Mouse (Mus musculus): Measurements from ENCODE around the gene Hist1h3e. TPM values are rescaled to one million over a fixed set of nuclear protein-coding genes. Genes with fewer than 3 reads are reported as not detected.
A peak's percentile ranks its signal among the peaks of the same experiment; 100 is the strongest.
"Not testable (repeated sequence)": the region's sequence is repeated elsewhere in the genome, so short reads cannot be mapped to it uniquely, and the experiment has no call there.

Gene Hist1h3e
- polyA plus RNA-seq, 1 experiment from 2014 or later, result 0.56 TPM

GRCm38 (mm10) chr13:23575271-23575851, 13.2 kb upstream of the Hist1h3e start, which contains the start of gene Hist1h3d:
Gene Hist1h3d, plus strand, starts transcription at chr13:23575763.
- no peak for DNase-seq (ENCODE audit: low read depth, low spot score)
- in situ Hi-C loops (cut with MboI; ENCODE audit: low pct_unique_long_range_greater_than_20kb), result loop anchor here (5.0 kb wide), 1 partner anchor 167 kb away; no protein-coding TSS in a partner anchor
- no peak for TF ChIP-seq CTCF (IDR thresholded peaks at IDR 0.05)
- ChIA-PET POLR2A (interaction anchor here (0.8 kb wide), 1 partner anchor 23 kb away, joined by 3 read pairs; no protein-coding TSS in a partner anchor), CTCF (no interaction called here)
- H3K27me3 ChIP-seq, result no peaks in the 10 kb centered on the region
- ATAC-seq, result peak; percentile 41

- DNase-seq (ENCODE audit: low read depth, low spot score); ATAC-seq; H3K27me3 ChIP-seq; CTCF ChIA-PET: not testable (repeated sequence)
- POLR2A ChIA-PET, result interaction anchor here (0.8 kb wide), 1 partner anchor 24 kb away, joined by 3 read pairs; no protein-coding TSS in a partner anchor
- in situ Hi-C loops (cut with MboI; ENCODE audit: low pct_unique_long_range_greater_than_20kb), result loop anchor here (5.0 kb wide), 1 partner anchor 168 kb away; no protein-coding TSS in a partner anchor
- TF ChIP-seq CTCF (IDR thresholded peaks at IDR 0.05), result peak; percentile 17
Measured at GRCm38 (mm10) chr13:23574546-23575170, 12.5 kb upstream of the Hist1h3e start.

GRCm38 (mm10) chr13:23573898-23574524, 11.8 kb upstream of the Hist1h3e start, which contains the start of the genes Hist1h2bf and Hist1h2ad:
Gene Hist1h2bf, minus strand, starts transcription at chr13:23574196.
Gene Hist1h2ad, plus strand, starts transcription at chr13:23574381.
- in situ Hi-C loops (cut with MboI; ENCODE audit: low pct_unique_long_range_greater_than_20kb); POLR2A ChIA-PET; CTCF ChIA-PET; H3K27me3 ChIP-seq: not testable (repeated sequence)
- peak; percentile 75 for ATAC-seq
- DNase-seq (ENCODE audit: low read depth, low spot score), result peak; percentile 94

GRCm38 (mm10) chr13:23573034-23573897, 11.1 kb upstream of the Hist1h3e start:
- POLR2A ChIA-PET; H3K27me3 ChIP-seq; in situ Hi-C loops (cut with MboI; ENCODE audit: low pct_unique_long_range_greater_than_20kb); DNase-seq (ENCODE audit: low read depth, low spot score); ATAC-seq; CTCF ChIA-PET: not testable (repeated sequence)

- no peak for TF ChIP-seq CTCF (IDR thresholded peaks at IDR 0.05)
- CTCF ChIA-PET, result no interaction called here
- ATAC-seq (no peak), DNase-seq (ENCODE audit: low read depth, low spot score) (no peak)
- no peaks in the 10 kb centered on the region for H3K27me3 ChIP-seq
- POLR2A ChIA-PET, result interaction anchor here (1.1 kb wide), 1 partner anchor 18 kb away, joined by 3 read pairs; no protein-coding TSS in a partner anchor
- in situ Hi-C loops (cut with MboI; ENCODE audit: low pct_unique_long_range_greater_than_20kb), result no loop called here
Measured at GRCm38 (mm10) chr13:23572218-23573033, 10.3 kb upstream of the Hist1h3e start.

- DNase-seq (ENCODE audit: low read depth, low spot score); H3K27me3 ChIP-seq; in situ Hi-C loops (cut with MboI; ENCODE audit: low pct_unique_long_range_greater_than_20kb); CTCF ChIA-PET; ATAC-seq: not testable (repeated sequence)
- POLR2A ChIA-PET, result interaction anchor here (1.1 to 1.9 kb wide), 2 partner anchors 10 to 17 kb away, joined by 3 to 5 read pairs; partner anchors contain the start of gene Hist1h4d
Measured at GRCm38 (mm10) chr13:23571504-23572217, 9.5 kb upstream of the Hist1h3e start.

- ChIA-PET POLR2A (interaction anchor here (1.1 to 1.9 kb wide), 3 partner anchors 11 to 127 kb away, joined by 3 to 5 read pairs (median 5); partner anchors contain the start of genes Hist1h4c and Hist1h4d), CTCF (no interaction called here)
- peak; percentile 89 for DNase-seq (ENCODE audit: low read depth, low spot score)
- H3K27me3 ChIP-seq, result no peaks in the 10 kb centered on the region
- in situ Hi-C loops (cut with MboI; ENCODE audit: low pct_unique_long_range_greater_than_20kb), result no loop called here
- TF ChIP-seq CTCF (IDR thresholded peaks at IDR 0.05), result no peak
- peak; percentile 82 for ATAC-seq
Measured at GRCm38 (mm10) chr13:23571022-23571503, 8.9 kb upstream of the Hist1h3e start, which contains the start of the genes Hist1h2ae and Hist1h2bg. Gene Hist1h2ae, minus strand, starts transcription at chr13:23571220. Gene Hist1h2bg, plus strand, starts transcription at chr13:23571396.

- in situ Hi-C loops (cut with MboI; ENCODE audit: low pct_unique_long_range_greater_than_20kb), result not testable (repeated sequence)
Measured at GRCm38 (mm10) chr13:23570261-23571021, 8.3 kb upstream of the Hist1h3e start.

More at GRCm38 (mm10) chr13:23570261-23571021, 8.3 kb upstream of the Hist1h3e start:
- H3K27me3 ChIP-seq; DNase-seq (ENCODE audit: low read depth, low spot score); CTCF ChIA-PET; ATAC-seq: not testable (repeated sequence)
- POLR2A ChIA-PET, result interaction anchor here (0.9 to 1.9 kb wide), 4 partner anchors 10 to 127 kb away, joined by 3 to 5 read pairs (median 4); partner anchors contain the start of genes Hist1h4c and Hist1h4d

Measured in Patski (cell line).